Mouse (Mus musculus): ENCODE data around the gene Mnx1. TPM values are rescaled to one million over a fixed set of nuclear protein-coding genes. Genes with fewer than 3 reads are reported as not detected.

Mnx1 gene
- polyA plus RNA-seq, 1 experiment from 2014 or later: 0.08 TPM

DNA sequence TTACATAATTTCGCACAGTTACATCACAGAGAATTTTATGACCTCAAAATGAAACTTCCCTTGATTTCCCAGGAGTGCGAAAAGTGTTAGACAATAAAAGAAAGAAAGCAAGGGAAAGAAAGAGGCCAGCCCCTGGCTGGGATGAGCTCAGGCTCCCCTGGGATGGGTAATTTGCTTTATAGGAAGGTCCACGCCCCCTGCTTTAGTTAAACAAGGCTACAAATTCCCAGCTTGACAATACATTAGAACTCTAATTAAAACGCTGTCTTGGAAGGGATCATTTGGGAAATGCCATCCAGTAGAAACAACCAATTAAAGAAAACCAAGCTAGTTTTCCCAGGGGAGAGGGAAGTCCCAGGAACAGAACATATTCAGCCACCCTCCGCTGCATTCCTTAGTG lies 2.7 kb downstream of the Mnx1 start:
- H3K4me1 ChIP-seq: peaks cover 38% of the 10 kb centered on the region

DNA sequence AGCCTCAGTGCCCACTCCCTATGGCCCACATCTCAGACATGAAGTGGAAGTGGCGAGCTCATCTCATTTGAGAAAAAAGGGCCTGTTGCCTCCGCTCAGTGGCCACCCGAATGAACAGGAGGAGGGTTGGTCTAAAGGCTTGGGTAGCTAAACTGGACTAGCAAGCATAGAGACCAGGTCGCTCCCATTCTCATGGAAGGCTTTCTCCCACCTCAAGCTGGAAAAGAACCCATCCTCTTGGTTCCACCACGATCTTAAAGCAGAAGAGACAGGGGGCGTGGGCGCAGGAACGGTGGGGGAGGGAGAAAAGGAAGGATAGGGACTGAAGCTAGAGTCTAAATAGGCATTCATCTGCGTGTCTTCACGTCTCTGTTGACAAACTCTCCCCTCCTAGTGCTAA lies 3.2 kb downstream of the Mnx1 start:
- H3K4me3 ChIP-seq: no peak overlapping the region
- H3K9ac ChIP-seq: no peak overlapping the region
- peaks cover 100% of the 10 kb centered on the region for H3K27me3 ChIP-seq
- 3% methylated on average over 10 of the region's 10 CpGs for WGBS
- no peaks in the 10 kb centered on the region for H3K36me3 ChIP-seq
- H3K27ac ChIP-seq: no peak overlapping the region
- H3K4me1 ChIP-seq: peaks cover 38% of the 10 kb centered on the region
- no peaks in the 10 kb centered on the region for H3K9me3 ChIP-seq
- no peak for ATAC-seq (ENCODE audit: low FRiP score, low read depth)
- H3K4me2 ChIP-seq (replicated peaks): no peak overlapping the region

More for the DNA sequence above, 2.7 kb downstream of the Mnx1 start:
- Histone ChIP-seq H3K4me2 (replicated peaks) (no peak overlapping the region), H3K27ac (no peak overlapping the region), H3K27me3 (peaks cover 100% of the 10 kb centered on the region), H3K9me3 (no peaks in the 10 kb centered on the region), H3K4me3 (no peak overlapping the region), H3K36me3 (no peaks in the 10 kb centered on the region), H3K9ac (no peak overlapping the region)
- 4% methylated on average over 5 of the region's 5 CpGs for WGBS
- ATAC-seq (ENCODE audit: low FRiP score, low read depth): no peak

DNA sequence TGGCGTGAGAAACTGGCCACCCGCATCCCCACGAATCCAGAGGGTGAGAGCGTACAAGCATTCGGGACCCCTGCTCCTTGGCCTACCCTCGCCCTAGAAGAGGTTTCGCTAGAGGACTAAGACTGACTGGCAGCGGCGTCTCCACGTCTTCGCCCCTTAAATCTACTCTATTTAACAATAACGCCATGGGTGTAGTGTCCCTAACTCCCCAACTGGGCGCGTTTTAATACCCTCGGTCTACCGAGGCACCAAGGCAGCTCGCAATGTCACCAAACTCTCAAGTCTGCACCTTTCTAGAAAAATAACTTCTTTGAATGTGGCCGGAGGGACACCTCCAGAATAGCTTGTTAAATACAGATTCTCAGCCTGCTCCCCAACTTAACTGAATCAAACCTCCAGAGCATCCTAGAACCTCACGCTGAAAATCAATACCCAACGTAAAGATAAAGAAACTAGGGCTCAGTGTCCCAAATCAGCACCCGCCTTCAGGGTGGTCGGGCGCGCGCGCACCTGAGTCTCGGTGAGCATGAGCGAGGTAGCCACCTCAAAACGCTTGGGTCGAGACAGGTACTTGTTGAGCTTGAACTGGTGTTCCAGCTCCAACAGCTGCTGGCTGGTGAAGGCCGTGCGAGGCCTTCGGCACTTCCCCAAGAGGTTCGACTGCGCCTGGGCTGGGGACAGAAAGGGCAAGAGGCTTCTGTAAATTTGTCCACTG lies 3.9 kb downstream of the Mnx1 start:
- peaks cover 100% of the 10 kb centered on the region for H3K27me3 ChIP-seq
- no peak overlapping the region for H3K27ac ChIP-seq
- H3K9ac ChIP-seq: no peak overlapping the region
- peak overlapping the region; percentile 25; the same call in 1 of the 2 replicates for H3K4me2 ChIP-seq (replicated peaks)
- peaks cover 38% of the 10 kb centered on the region for H3K4me1 ChIP-seq
- no peaks in the 10 kb centered on the region for H3K9me3 ChIP-seq
- no peaks in the 10 kb centered on the region for H3K36me3 ChIP-seq
- no peak for ATAC-seq (ENCODE audit: low FRiP score, low read depth)
- H3K4me3 ChIP-seq: 0 out of 2 replicates have a peak overlapping the region, but pooled peaks have one; percentile 9
- WGBS: 5% methylated on average over 35 of the region's 35 CpGs

DNA sequence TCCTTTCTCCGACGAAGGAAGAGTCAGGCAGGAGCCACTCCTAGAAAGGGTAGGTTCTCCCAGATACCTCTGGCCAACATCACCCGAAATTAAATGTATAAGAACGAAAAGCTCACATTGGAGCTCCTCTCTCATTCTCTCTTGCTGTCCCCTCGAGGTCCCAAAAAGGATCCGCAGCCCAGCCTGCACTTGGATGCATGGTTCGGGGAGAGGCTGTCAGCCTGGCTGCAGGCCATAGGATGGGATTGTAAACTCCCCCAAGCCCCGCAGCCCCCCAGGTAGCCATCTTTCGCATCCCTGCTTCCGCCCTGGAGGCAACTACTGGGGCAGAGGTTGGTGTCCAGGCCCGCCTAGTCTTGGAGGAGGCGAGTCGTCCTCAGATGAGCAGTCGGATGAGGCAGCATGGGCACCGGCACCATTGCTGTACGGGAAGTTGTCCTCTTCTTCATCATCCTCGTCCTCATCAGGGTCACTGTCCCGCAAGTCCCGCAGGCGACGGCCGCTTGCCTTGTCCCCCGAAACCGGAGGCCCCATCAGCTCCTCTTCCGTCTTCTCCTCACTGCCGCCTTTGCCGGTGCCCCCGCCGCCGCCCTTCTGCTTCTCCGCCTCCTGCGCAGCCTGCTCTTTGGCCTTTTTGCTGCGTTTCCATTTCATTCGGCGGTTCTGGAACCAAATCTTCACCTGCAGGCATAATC lies 4.6 kb downstream of the Mnx1 start:
- Histone ChIP-seq H3K9me3 (no peaks in the 10 kb centered on the region), H3K4me2 (replicated peaks) (peak overlapping the region; percentile 25; the same call in 1 of the 2 replicates), H3K27me3 (peaks cover 100% of the 10 kb centered on the region), H3K4me3 (peak overlapping the region; percentile 9), H3K9ac (no peak overlapping the region), H3K36me3 (no peaks in the 10 kb centered on the region), H3K4me1 (peaks cover 33% of the 10 kb centered on the region), H3K27ac (no peak overlapping the region)
- ATAC-seq (ENCODE audit: low FRiP score, low read depth): no peak
- 2% methylated on average over 35 of the region's 35 CpGs for WGBS

DNA sequence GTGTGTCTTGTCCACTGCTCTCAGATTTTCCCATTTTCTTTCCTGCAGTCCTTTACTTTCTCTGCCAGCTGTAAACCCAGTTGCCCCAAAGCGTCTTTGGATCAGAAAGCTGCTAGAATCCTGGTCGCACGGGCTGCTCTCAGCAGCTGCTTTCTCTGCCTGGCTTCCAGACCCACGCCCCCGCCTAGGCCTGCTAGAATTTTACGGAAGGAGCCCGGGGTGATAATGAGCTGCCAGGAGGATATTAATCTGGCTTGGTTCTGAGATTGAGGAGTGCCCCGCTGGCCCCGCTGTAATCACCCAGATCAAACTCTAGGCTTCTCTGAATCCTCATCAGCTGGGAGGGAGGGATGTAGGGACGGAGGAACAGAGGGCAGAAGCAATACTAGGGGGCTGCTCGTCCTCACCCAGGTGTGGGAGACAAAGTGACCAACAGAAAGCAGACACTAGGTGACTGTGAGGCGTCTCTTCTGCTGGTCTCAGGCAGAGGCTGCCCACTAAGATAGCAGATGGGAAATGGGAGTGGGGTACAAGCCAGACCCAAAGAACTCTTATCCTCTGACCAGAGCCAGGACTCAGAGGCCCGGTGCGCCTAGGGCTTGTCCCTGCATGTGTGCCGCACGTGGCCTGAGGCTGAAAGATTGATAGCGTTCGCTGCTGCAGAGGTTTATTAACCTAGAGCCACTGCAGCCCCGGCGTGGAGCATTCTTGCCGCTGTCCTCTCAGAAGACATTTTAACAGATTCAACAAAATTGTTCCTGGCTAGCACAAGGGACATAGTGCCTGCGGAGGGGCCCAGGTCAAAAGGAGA lies 6.2 kb downstream of the Mnx1 start:
- 1% methylated on average over 22 of the region's 22 CpGs for WGBS

DNA sequence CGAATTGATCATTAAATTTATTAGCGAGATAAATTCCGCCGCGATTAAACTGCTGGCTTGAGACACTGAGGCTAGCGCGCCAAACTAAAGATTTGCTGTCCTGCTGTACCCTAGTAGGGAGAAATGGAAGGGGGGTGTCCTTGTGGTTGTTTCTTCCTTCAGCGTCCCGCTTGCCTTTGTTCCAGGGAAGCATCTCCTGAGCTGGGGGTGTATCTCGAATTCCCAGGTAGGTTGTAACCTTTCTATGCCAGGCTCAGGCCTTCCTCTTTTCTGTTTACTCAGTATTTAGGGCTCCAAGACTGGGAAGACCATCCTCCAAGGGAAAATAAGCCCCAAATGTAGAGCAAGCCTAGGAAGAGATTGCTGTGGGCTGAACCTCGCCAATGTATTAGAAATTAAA lies 6.9 kb downstream of the Mnx1 start:
- Histone ChIP-seq H3K9me3 (no peaks in the 10 kb centered on the region), H3K9ac (no peak overlapping the region), H3K36me3 (no peaks in the 10 kb centered on the region), H3K27me3 (peaks cover 100% of the 10 kb centered on the region), H3K27ac (no peak overlapping the region), H3K4me3 (no peak overlapping the region), H3K4me2 (replicated peaks) (no peak overlapping the region), H3K4me1 (peaks cover 31% of the 10 kb centered on the region)
- WGBS: 4% methylated on average over 11 of the region's 11 CpGs
- no peak for ATAC-seq (ENCODE audit: low FRiP score, low read depth)

More for the DNA sequence above, 6.2 kb downstream of the Mnx1 start:
- Histone ChIP-seq H3K27ac (no peak overlapping the region), H3K4me2 (replicated peaks) (no peak overlapping the region), H3K9me3 (no peaks in the 10 kb centered on the region), H3K4me3 (no peak overlapping the region), H3K4me1 (peaks cover 31% of the 10 kb centered on the region), H3K9ac (no peak overlapping the region), H3K27me3 (peaks cover 100% of the 10 kb centered on the region), H3K36me3 (no peaks in the 10 kb centered on the region)
- no peak for ATAC-seq (ENCODE audit: low FRiP score, low read depth)

DNA sequence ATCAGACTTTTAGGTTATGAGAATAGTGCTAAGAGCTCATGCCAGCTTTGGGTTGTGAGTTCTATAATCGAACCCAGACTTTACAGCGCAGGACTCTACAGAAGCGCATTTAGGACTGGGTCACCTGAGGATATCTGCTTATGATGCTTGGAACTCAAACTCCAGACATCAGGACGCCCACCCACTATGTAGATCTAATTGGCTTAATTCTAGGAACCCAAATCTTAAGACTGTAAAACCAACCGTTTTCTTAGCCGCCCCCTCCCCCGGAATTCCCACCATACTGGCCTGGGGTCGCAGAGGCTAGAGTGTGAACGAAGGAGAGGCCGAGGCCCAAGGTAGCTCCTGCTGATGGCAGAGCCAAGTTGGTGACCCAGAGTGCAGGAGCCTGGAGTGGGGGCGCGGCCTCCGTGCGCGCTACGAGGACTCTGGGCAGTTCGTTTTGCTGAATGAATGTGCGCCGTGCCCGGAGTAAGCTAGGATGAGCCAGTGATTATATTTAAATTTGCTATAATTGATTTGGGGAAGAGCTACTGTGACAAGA lies 7.3 kb downstream of the Mnx1 start:
- Histone ChIP-seq H3K4me3 (no peak overlapping the region), H3K36me3 (no peaks in the 10 kb centered on the region), H3K9me3 (no peaks in the 10 kb centered on the region), H3K4me1 (peaks cover 31% of the 10 kb centered on the region), H3K27me3 (peaks cover 100% of the 10 kb centered on the region), H3K27ac (no peak overlapping the region), H3K4me2 (replicated peaks) (no peak overlapping the region), H3K9ac (no peak overlapping the region)
- WGBS: 4% methylated on average over 20 of the region's 20 CpGs
- ATAC-seq (ENCODE audit: low FRiP score, low read depth): no peak

DNA sequence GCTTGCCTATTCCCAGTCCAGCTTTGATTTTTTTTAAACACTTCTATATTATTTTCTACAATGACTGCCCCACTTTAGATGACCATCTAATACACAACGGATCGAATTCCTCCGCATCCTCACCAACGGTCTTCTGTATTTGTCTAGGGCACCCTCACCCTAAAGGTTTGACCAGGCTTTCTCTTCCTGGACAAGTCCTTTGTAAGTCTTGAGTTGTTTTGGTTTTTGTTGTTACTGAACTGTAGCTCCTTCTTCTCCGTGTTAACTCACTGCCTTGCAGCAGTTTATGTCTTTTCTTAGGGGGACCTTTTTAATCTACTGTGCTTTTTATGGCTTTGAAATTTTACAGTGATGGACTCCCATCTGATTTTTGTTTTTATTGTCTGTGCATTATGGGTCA lies 8.0 kb downstream of the Mnx1 start:
- no peak overlapping the region for H3K27ac ChIP-seq
- H3K4me2 ChIP-seq (replicated peaks): no peak overlapping the region
- no peaks in the 10 kb centered on the region for H3K9me3 ChIP-seq
- no peak overlapping the region for H3K9ac ChIP-seq
- no peak overlapping the region for H3K4me3 ChIP-seq
- H3K36me3 ChIP-seq: no peaks in the 10 kb centered on the region
- no peak for ATAC-seq (ENCODE audit: low FRiP score, low read depth)
- 11% methylated on average over 5 of the region's 5 CpGs for WGBS
- peaks cover 31% of the 10 kb centered on the region for H3K4me1 ChIP-seq
- peaks cover 100% of the 10 kb centered on the region for H3K27me3 ChIP-seq

DNA sequence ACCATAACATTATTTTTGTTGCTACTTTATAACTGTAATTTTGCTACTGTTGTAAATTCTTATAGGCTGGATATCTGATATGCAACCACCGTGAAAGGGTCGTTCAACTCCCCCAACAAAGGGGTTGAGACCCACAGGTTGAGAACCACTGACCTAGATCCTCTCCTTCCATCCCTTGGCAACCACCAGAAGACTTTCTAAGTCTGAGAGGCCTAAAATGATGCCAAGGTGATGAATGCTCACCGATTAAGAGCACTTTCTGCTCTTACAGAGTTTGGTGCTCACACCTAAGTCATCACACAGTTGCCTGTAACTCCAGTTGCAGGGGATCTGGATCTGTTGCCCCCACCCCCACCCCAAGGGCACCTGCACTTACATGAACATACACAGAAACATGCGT lies 8.8 kb downstream of the Mnx1 start:
- Histone ChIP-seq H3K4me2 (replicated peaks) (no peak overlapping the region), H3K36me3 (no peaks in the 10 kb centered on the region), H3K27me3 (peaks cover 94% of the 10 kb centered on the region), H3K9ac (no peak overlapping the region), H3K9me3 (no peaks in the 10 kb centered on the region), H3K4me1 (peaks cover 31% of the 10 kb centered on the region), H3K27ac (no peak overlapping the region), H3K4me3 (no peak overlapping the region)
- WGBS: 7% methylated on average over 4 of the region's 4 CpGs
- no peak for ATAC-seq (ENCODE audit: low FRiP score, low read depth)

DNA sequence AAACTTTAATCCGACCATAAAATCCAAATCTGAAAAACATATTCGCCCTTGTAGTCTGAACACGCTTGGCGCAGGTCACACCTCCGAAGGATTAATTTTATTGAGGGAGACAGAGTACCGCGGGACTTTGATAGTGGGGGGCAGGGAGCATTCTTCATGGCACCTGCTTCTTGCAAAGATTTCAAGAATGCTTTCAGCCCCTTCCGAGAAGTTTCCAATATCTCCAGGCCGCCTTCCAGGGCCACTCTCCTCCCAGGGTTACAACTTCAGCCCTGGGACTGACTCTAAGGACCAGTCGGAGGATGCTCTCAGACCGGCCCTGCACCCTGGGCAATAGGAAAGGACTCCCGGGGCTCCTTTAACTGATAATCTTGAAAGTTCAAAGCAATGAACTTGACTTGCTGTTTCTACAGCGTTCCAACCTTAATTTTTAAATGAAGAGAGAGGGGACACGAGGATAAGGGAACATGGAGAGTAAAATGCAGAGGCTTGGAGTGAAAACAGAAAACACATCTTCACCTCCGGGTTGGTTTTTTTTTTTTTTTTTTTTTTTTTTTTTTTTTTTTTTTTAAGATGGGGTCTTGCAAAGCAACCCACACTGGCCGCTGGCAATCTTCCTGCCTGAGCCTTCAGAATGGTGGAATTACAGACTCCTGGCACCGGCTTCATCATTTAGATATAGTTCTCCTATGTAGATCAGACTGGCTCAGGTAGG lies 9.8 kb downstream of the Mnx1 start:
- Histone ChIP-seq H3K9ac (0 out of 2 replicates have a peak overlapping the region, but pooled peaks have one; percentile 31), H3K4me2 (replicated peaks) (peak overlapping the region; percentile 71), H3K4me3 (peak overlapping the region; percentile 41), H3K27ac (no peak overlapping the region), H3K36me3 (no peaks in the 10 kb centered on the region), H3K4me1 (peaks cover 26% of the 10 kb centered on the region), H3K9me3 (no peaks in the 10 kb centered on the region), H3K27me3 (peaks cover 89% of the 10 kb centered on the region)
- no peak for ATAC-seq (ENCODE audit: low FRiP score, low read depth)
- 2% methylated on average over 17 of the region's 17 CpGs for WGBS

DNA sequence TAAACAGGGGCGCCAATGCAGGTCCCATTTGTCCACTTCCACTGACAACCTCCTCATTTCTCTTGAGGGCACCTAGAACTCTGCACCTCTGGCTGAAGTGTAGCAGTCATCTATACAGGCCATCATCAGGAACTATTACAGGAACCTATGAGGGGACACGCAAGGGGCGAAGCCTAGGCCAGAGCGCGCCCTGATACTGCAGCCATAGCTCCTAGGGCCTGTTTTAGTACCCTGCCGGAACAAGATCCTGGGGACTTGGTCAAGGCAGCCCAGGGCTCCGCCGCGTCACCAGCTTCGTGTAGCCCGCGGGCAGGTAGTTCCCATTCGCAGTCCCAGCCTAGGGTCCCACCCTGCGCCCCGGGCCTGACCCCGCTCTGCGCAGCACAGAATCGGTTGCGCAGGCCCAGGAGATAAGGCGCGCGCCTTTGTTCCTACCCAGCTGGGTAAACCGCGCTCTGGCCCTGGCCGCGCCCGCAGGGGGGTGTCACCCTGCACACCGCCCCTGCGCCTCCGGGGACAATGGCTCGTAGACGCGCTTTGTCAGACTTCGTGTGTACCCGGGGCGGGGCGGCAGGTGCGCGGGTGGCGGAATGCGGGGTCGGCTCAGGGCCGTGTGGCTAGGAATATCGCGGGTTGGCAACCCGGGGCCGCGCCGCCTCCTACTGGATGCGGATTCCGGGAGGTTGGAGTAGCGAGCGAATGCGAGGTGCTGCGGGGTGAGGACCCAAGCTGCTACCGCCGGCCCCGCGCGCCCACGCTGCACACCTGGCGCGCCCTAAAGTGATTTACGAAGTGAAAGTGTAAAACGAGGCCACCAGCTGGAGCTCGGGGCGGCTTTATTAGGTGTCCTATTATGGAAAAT lies 10.6 kb downstream of the Mnx1 start:
- H3K36me3 ChIP-seq: no peaks in the 10 kb centered on the region
- H3K9me3 ChIP-seq: no peaks in the 10 kb centered on the region
- H3K27ac ChIP-seq: no peak overlapping the region
- peak overlapping the region; percentile 31; the same call in 1 of the 2 replicates for H3K9ac ChIP-seq
- H3K4me1 ChIP-seq: peaks cover 26% of the 10 kb centered on the region
- WGBS: 4% methylated on average over 67 of the region's 67 CpGs
- H3K4me3 ChIP-seq: peak overlapping the region; percentile 41
- peak overlapping the region; percentile 71 for H3K4me2 ChIP-seq (replicated peaks)
- H3K27me3 ChIP-seq: peaks cover 86% of the 10 kb centered on the region
- peak; percentile 39; the same call in 1 of the 2 replicates for ATAC-seq (ENCODE audit: low FRiP score, low read depth)
